Mouse (Mus musculus): ENCODE results near the gene Slc5a6. TPM values are rescaled to one million over a fixed set of nuclear protein-coding genes. Genes with fewer than 3 reads are reported as not detected.

The Slc5a6 gene
- polyA plus RNA-seq (2014; fragmentation: Illumina TruSeq; extraction: RNeasy Lipid Tissue Mini Kit (QIAGEN cat#74804); ENCODE audit: insufficient read depth, low read depth, low replicate concordance): 4.2 TPM

GRCm38 (mm10) chr5:31048763-31049641 is at the start of gene Slc5a6:
Gene Slc5a6 (minus strand): TSS chr5:31048924.

GRCm38 (mm10) chr5:31054261-31055215 is 5.8 kb upstream of the Slc5a6 start, which contains the start of gene Cad:
Gene Cad (plus strand): TSS chr5:31054780.

GRCm38 (mm10) chr5:31047848-31048762 is 619 bp downstream of the Slc5a6 start, which contains the start of gene Atraid:
Gene Atraid (plus strand): TSS chr5:31048312.

Other genes with a start within 250 kb of the Slc5a6 start
- 31.4 TPM for gene Mapre3, start 234.3 kb downstream of the Slc5a6 start, polyA plus RNA-seq (2014; fragmentation: Illumina TruSeq; extraction: RNeasy Lipid Tissue Mini Kit (QIAGEN cat#74804); ENCODE audit: insufficient read depth, low read depth, low replicate concordance)
- gene Tmem214, start 180.9 kb downstream of the Slc5a6 start, polyA plus RNA-seq (2014; fragmentation: Illumina TruSeq; extraction: RNeasy Lipid Tissue Mini Kit (QIAGEN cat#74804); ENCODE audit: insufficient read depth, low read depth, low replicate concordance): 28.4 TPM
- 4.4 TPM for gene Agbl5, start 160.2 kb downstream of the Slc5a6 start, polyA plus RNA-seq (2014; fragmentation: Illumina TruSeq; extraction: RNeasy Lipid Tissue Mini Kit (QIAGEN cat#74804); ENCODE audit: insufficient read depth, low read depth, low replicate concordance)
- 298 TPM for gene Ost4, start 141.1 kb downstream of the Slc5a6 start, polyA plus RNA-seq (2014; fragmentation: Illumina TruSeq; extraction: RNeasy Lipid Tissue Mini Kit (QIAGEN cat#74804); ENCODE audit: insufficient read depth, low read depth, low replicate concordance)
- gene Emilin1, start 135.5 kb downstream of the Slc5a6 start, polyA plus RNA-seq (2014; fragmentation: Illumina TruSeq; extraction: RNeasy Lipid Tissue Mini Kit (QIAGEN cat#74804); ENCODE audit: insufficient read depth, low read depth, low replicate concordance): 47.6 TPM
- gene Khk, start 127.5 kb downstream of the Slc5a6 start, polyA plus RNA-seq (2014; fragmentation: Illumina TruSeq; extraction: RNeasy Lipid Tissue Mini Kit (QIAGEN cat#74804); ENCODE audit: insufficient read depth, low read depth, low replicate concordance): 53.4 TPM
- gene Cgref1, start 103.3 kb downstream of the Slc5a6 start, polyA plus RNA-seq (2014; fragmentation: Illumina TruSeq; extraction: RNeasy Lipid Tissue Mini Kit (QIAGEN cat#74804); ENCODE audit: insufficient read depth, low read depth, low replicate concordance): 0.60 TPM
- 81.0 TPM for gene Preb, start 88.6 kb downstream of the Slc5a6 start, polyA plus RNA-seq (2014; fragmentation: Illumina TruSeq; extraction: RNeasy Lipid Tissue Mini Kit (QIAGEN cat#74804); ENCODE audit: insufficient read depth, low read depth, low replicate concordance)
- gene Tcf23, start 80.3 kb downstream of the Slc5a6 start, polyA plus RNA-seq (2014; fragmentation: Illumina TruSeq; extraction: RNeasy Lipid Tissue Mini Kit (QIAGEN cat#74804); ENCODE audit: insufficient read depth, low read depth, low replicate concordance): 1.2 TPM
- 135 TPM for gene Atraid, start 612 bp downstream of the Slc5a6 start, polyA plus RNA-seq (2014; fragmentation: Illumina TruSeq; extraction: RNeasy Lipid Tissue Mini Kit (QIAGEN cat#74804); ENCODE audit: insufficient read depth, low read depth, low replicate concordance)
- gene Cad, start 5.9 kb upstream of the Slc5a6 start, polyA plus RNA-seq (2014; fragmentation: Illumina TruSeq; extraction: RNeasy Lipid Tissue Mini Kit (QIAGEN cat#74804); ENCODE audit: insufficient read depth, low read depth, low replicate concordance): 5.8 TPM
- gene Dnajc5g, start 57.4 kb upstream of the Slc5a6 start, polyA plus RNA-seq (2014; fragmentation: Illumina TruSeq; extraction: RNeasy Lipid Tissue Mini Kit (QIAGEN cat#74804); ENCODE audit: insufficient read depth, low read depth, low replicate concordance): not detected
- not detected for gene Slc30a3, start 59.3 kb upstream of the Slc5a6 start, polyA plus RNA-seq (2014; fragmentation: Illumina TruSeq; extraction: RNeasy Lipid Tissue Mini Kit (QIAGEN cat#74804); ENCODE audit: insufficient read depth, low read depth, low replicate concordance)
- 3.1 TPM for gene Trim54, start 67.8 kb upstream of the Slc5a6 start, polyA plus RNA-seq (2014; fragmentation: Illumina TruSeq; extraction: RNeasy Lipid Tissue Mini Kit (QIAGEN cat#74804); ENCODE audit: insufficient read depth, low read depth, low replicate concordance)
- not detected for gene Ucn, start 89.9 kb upstream of the Slc5a6 start, polyA plus RNA-seq (2014; fragmentation: Illumina TruSeq; extraction: RNeasy Lipid Tissue Mini Kit (QIAGEN cat#74804); ENCODE audit: insufficient read depth, low read depth, low replicate concordance)
- 41.2 TPM for gene Mpv17, start 105.3 kb upstream of the Slc5a6 start, polyA plus RNA-seq (2014; fragmentation: Illumina TruSeq; extraction: RNeasy Lipid Tissue Mini Kit (QIAGEN cat#74804); ENCODE audit: insufficient read depth, low read depth, low replicate concordance)
- gene Gm29609, start 131.0 kb upstream of the Slc5a6 start, polyA plus RNA-seq (2014; fragmentation: Illumina TruSeq; extraction: RNeasy Lipid Tissue Mini Kit (QIAGEN cat#74804); ENCODE audit: insufficient read depth, low read depth, low replicate concordance): 0.18 TPM
- 14.1 TPM for gene Gtf3c2, start 131.2 kb upstream of the Slc5a6 start, polyA plus RNA-seq (2014; fragmentation: Illumina TruSeq; extraction: RNeasy Lipid Tissue Mini Kit (QIAGEN cat#74804); ENCODE audit: insufficient read depth, low read depth, low replicate concordance)
- gene Snx17, start 144.3 kb upstream of the Slc5a6 start, polyA plus RNA-seq (2014; fragmentation: Illumina TruSeq; extraction: RNeasy Lipid Tissue Mini Kit (QIAGEN cat#74804); ENCODE audit: insufficient read depth, low read depth, low replicate concordance): 69.2 TPM
- 24.8 TPM for gene Eif2b4, start 144.5 kb upstream of the Slc5a6 start, polyA plus RNA-seq (2014; fragmentation: Illumina TruSeq; extraction: RNeasy Lipid Tissue Mini Kit (QIAGEN cat#74804); ENCODE audit: insufficient read depth, low read depth, low replicate concordance)
- 12.8 TPM for gene Zfp513, start 153.4 kb upstream of the Slc5a6 start, polyA plus RNA-seq (2014; fragmentation: Illumina TruSeq; extraction: RNeasy Lipid Tissue Mini Kit (QIAGEN cat#74804); ENCODE audit: insufficient read depth, low read depth, low replicate concordance)
- gene Ppm1g, start 171.8 kb upstream of the Slc5a6 start, polyA plus RNA-seq (2014; fragmentation: Illumina TruSeq; extraction: RNeasy Lipid Tissue Mini Kit (QIAGEN cat#74804); ENCODE audit: insufficient read depth, low read depth, low replicate concordance): 39.6 TPM
- 61.9 TPM for gene Nrbp1, start 191.9 kb upstream of the Slc5a6 start, polyA plus RNA-seq (2014; fragmentation: Illumina TruSeq; extraction: RNeasy Lipid Tissue Mini Kit (QIAGEN cat#74804); ENCODE audit: insufficient read depth, low read depth, low replicate concordance)
- not detected for gene Gm9970, start 192.3 kb upstream of the Slc5a6 start, polyA plus RNA-seq (2014; fragmentation: Illumina TruSeq; extraction: RNeasy Lipid Tissue Mini Kit (QIAGEN cat#74804); ENCODE audit: insufficient read depth, low read depth, low replicate concordance)
- 30.6 TPM for gene Krtcap3, start 202.8 kb upstream of the Slc5a6 start, polyA plus RNA-seq (2014; fragmentation: Illumina TruSeq; extraction: RNeasy Lipid Tissue Mini Kit (QIAGEN cat#74804); ENCODE audit: insufficient read depth, low read depth, low replicate concordance)
- gene Ift172, start 242.2 kb upstream of the Slc5a6 start, polyA plus RNA-seq (2014; fragmentation: Illumina TruSeq; extraction: RNeasy Lipid Tissue Mini Kit (QIAGEN cat#74804); ENCODE audit: insufficient read depth, low read depth, low replicate concordance): 26.8 TPM
- 6.1 TPM for gene Fndc4, start 247.2 kb upstream of the Slc5a6 start, polyA plus RNA-seq (2014; fragmentation: Illumina TruSeq; extraction: RNeasy Lipid Tissue Mini Kit (QIAGEN cat#74804); ENCODE audit: insufficient read depth, low read depth, low replicate concordance)
- not detected for gene Gckr, start 248.5 kb upstream of the Slc5a6 start, polyA plus RNA-seq (2014; fragmentation: Illumina TruSeq; extraction: RNeasy Lipid Tissue Mini Kit (QIAGEN cat#74804); ENCODE audit: insufficient read depth, low read depth, low replicate concordance)